Mouse (Mus musculus): Measurements from ENCODE around the gene Trpm7. TPM values are rescaled to one million over a fixed set of nuclear protein-coding genes. Genes with fewer than 3 reads are reported as not detected.

The Trpm7 gene
- polyA plus RNA-seq, 1 experiment: 5.9 TPM

DNA sequence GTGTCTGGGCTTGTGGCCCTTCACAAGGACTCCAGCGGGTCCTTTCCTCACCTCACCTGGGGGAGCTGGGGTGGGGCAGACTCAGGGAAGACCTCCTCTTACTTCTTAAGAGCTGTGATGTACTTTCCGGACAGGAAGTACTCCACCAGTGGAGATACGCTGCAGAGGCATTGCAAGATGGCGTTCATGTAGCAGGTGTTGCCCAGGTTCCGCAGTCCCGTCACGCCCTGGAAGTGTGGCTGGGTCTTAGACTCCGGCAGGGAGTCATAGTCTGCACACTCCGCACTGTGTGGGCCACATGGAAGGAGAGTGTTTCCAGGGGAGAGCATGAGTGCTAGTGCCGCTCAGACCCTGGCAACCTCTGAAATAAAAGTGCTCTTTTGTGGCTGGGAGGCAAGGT, 95.7 kb downstream of the Trpm7 start:
- no peaks in the 10 kb centered on the region for H3K36me3 ChIP-seq (ENCODE audit: control insufficient read depth, insufficient read depth)
- H3K4me2 ChIP-seq (ENCODE audit: low read depth): no peak overlapping the region
- TF ChIP-seq CEBPB (IDR thresholded peaks at IDR 0.05; ENCODE audit: insufficient read depth, poor library complexity, severe bottlenecking) (no peak), REST (IDR thresholded peaks at IDR 0.05; ENCODE audit: insufficient read depth, insufficient read length) (no peak), MYOD1 (IDR thresholded peaks at IDR 0.05; ENCODE audit: control insufficient read depth in 1 of 3, insufficient read length in 2 of 3, low read depth in 2 of 3) (no peak), MAX (IDR thresholded peaks at IDR 0.05; ENCODE audit: low read depth) (no peak)
- H3ac ChIP-seq (ENCODE audit: control insufficient read depth, insufficient read length): no peak overlapping the region
- H3K4me3 ChIP-seq: no peak overlapping the region
- no peaks in the 10 kb centered on the region for H3K79me2 ChIP-seq (ENCODE audit: control insufficient read depth, insufficient read depth)
- no peaks in the 10 kb centered on the region for H3K27me3 ChIP-seq (ENCODE audit: control insufficient read depth, insufficient read depth, insufficient read length)

DNA sequence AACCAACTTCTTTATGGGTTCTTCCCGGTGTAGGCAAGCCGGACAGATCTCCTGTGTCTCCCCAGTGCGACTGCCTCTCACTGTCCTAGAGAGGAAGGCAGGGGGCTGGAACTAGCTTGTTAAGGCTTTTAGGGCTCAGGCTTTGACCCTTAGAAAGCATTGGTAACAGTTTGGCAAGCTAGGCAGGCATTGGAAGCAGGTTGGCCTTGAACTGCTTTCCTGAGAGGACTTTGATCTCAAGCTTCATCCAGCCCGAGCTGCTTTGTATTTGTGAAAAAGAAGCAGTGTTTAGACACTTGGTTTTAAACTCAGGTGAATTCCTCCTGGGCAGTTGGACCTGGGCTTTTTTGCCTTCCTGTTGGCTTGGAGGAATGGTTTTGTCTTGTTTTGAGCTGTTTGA, 97.2 kb downstream of the Trpm7 start:
- H3ac ChIP-seq (ENCODE audit: control insufficient read depth, insufficient read length): no peak overlapping the region
- TF ChIP-seq MYOD1 (IDR thresholded peaks at IDR 0.05; ENCODE audit: control insufficient read depth in 1 of 3, insufficient read length in 2 of 3, low read depth in 2 of 3) (no peak), MAX (IDR thresholded peaks at IDR 0.05; ENCODE audit: low read depth) (no peak), E2F4 (IDR thresholded peaks at IDR 0.05; ENCODE audit: insufficient read depth) (no peak), CEBPB (IDR thresholded peaks at IDR 0.05; ENCODE audit: insufficient read depth, poor library complexity, severe bottlenecking) (no peak)
- no peaks in the 10 kb centered on the region for H3K79me2 ChIP-seq (ENCODE audit: control insufficient read depth, insufficient read depth)
- H3K4me2 ChIP-seq (ENCODE audit: low read depth): no peak overlapping the region
- no peaks in the 10 kb centered on the region for H3K27me3 ChIP-seq (ENCODE audit: control insufficient read depth, insufficient read depth, insufficient read length)
- H3K36me3 ChIP-seq (ENCODE audit: control insufficient read depth, insufficient read depth): no peaks in the 10 kb centered on the region
- H3K4me3 ChIP-seq: no peak overlapping the region

DNA sequence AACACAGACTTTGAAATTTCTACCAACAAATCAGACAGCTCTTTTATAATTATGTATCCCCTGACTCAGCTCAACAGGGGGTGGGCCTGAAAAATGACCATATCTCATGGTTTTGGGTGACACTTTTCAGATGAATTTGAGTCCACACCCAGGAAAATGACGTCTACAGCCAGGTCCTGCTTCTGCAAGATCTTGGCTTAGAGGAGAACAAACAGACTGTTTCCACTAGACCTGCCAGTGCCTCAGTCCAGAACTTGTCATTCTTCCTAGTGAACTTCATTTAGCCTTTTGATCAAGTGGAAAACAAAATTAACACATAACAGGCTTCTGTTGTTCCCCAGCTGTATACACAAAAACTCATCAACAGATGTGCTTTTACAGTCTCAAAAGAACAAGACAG, 99.6 kb downstream of the Trpm7 start:
- no peak for TF ChIP-seq REST (IDR thresholded peaks at IDR 0.05; ENCODE audit: insufficient read depth, insufficient read length)
- no peak for TF ChIP-seq MYOG (IDR thresholded peaks at IDR 0.05; ENCODE audit: control insufficient read depth in 1 of 3, insufficient read depth in 1 of 3, insufficient read length in 2 of 3, low read depth in 2 of 3)
- TF ChIP-seq SRF (IDR thresholded peaks at IDR 0.05; ENCODE audit: control insufficient read depth, insufficient read length, low read depth): no peak
- no peak for TF ChIP-seq CEBPB (IDR thresholded peaks at IDR 0.05; ENCODE audit: insufficient read depth, poor library complexity, severe bottlenecking)
- no peak for TF ChIP-seq TCF3 (IDR thresholded peaks at IDR 0.05; ENCODE audit: insufficient read length, low read depth)
- H3ac ChIP-seq (ENCODE audit: control insufficient read depth, insufficient read length): no peak overlapping the region
- no peaks in the 10 kb centered on the region for H3K36me3 ChIP-seq (ENCODE audit: control insufficient read depth, insufficient read depth)
- H3K4me3 ChIP-seq: no peak overlapping the region
- no peak overlapping the region for H3K4me2 ChIP-seq (ENCODE audit: low read depth)
- H3K79me2 ChIP-seq (ENCODE audit: control insufficient read depth, insufficient read depth): no peaks in the 10 kb centered on the region
- no peaks in the 10 kb centered on the region for H3K27me3 ChIP-seq (ENCODE audit: control insufficient read depth, insufficient read depth, insufficient read length)

DNA sequence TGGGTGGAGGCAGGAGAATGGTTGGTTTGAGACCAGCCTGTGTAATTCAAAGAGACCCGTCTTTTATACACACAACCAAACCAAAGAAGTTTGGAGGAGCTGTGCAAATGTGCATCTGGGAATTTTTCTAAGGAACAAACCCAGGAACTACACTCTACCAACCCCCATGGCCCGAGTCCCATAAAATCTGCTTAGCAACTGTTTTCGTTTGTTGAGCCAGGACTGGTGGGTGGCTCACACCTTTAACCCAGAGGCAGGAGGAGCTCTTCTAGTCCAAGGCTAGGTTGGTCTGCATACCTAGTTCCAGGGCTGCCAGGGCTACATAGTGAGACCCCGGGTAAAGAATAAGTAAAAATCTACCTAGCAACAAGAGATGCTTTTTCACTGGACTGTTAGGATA, 100.1 kb downstream of the Trpm7 start:
- Histone ChIP-seq H3K79me2 (ENCODE audit: control insufficient read depth, insufficient read depth) (no peaks in the 10 kb centered on the region), H3ac (ENCODE audit: control insufficient read depth, insufficient read length) (no peak overlapping the region), H3K36me3 (ENCODE audit: control insufficient read depth, insufficient read depth) (no peaks in the 10 kb centered on the region), H3K4me2 (ENCODE audit: low read depth) (no peak overlapping the region), H3K27me3 (ENCODE audit: control insufficient read depth, insufficient read depth, insufficient read length) (no peaks in the 10 kb centered on the region), H3K4me3 (no peak overlapping the region)
- TF ChIP-seq POLR2A (IDR thresholded peaks at IDR 0.05; ENCODE audit: insufficient read length, low read depth) (no peak), CEBPB (IDR thresholded peaks at IDR 0.05; ENCODE audit: insufficient read depth, poor library complexity, severe bottlenecking) (no peak), USF1 (IDR thresholded peaks at IDR 0.05; ENCODE audit: low read depth) (no peak), MYOD1 (IDR thresholded peaks at IDR 0.05; ENCODE audit: control insufficient read depth in 1 of 3, insufficient read length in 2 of 3, low read depth in 2 of 3) (no peak), MYOG (IDR thresholded peaks at IDR 0.05; ENCODE audit: control insufficient read depth in 1 of 3, insufficient read depth in 1 of 3, insufficient read length in 2 of 3, low read depth in 2 of 3) (no peak), MAX (IDR thresholded peaks at IDR 0.05; ENCODE audit: low read depth) (no peak), TCF3 (IDR thresholded peaks at IDR 0.05; ENCODE audit: insufficient read length, low read depth) (no peak), REST (IDR thresholded peaks at IDR 0.05; ENCODE audit: insufficient read depth, insufficient read length) (no peak), E2F4 (IDR thresholded peaks at IDR 0.05; ENCODE audit: insufficient read depth) (no peak), TCF12 (IDR thresholded peaks at IDR 0.05; ENCODE audit: insufficient read depth, poor library complexity, severe bottlenecking) (no peak), SRF (IDR thresholded peaks at IDR 0.05; ENCODE audit: control insufficient read depth, insufficient read length, low read depth) (no peak), POLR2AphosphoS2 (IDR thresholded peaks at IDR 0.05; ENCODE audit: insufficient read length, low read depth) (no peak)

DNA sequence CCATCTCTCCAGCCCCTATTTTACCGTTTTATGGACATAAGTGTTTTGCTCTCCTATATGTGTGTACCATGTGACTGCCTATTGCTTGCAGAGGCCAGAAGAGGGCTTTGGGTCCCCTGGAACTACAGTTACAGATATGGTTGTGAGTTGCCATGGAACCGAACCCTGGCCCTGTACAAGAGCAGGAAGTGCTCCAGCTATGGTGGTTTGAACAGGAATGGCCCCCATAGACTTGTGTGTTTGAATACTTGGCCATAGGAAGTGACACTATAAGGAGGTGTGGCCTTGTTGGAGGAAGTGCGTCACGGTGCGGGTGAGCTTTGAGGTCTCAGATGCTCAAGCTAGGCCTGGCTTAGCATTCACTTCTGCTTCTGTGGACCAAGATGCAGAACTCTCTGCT, 103.8 kb downstream of the Trpm7 start:
- H3ac ChIP-seq (ENCODE audit: control insufficient read depth, insufficient read length): no peak overlapping the region
- H3K4me3 ChIP-seq: no peak overlapping the region
- H3K27me3 ChIP-seq (ENCODE audit: control insufficient read depth, insufficient read depth, insufficient read length): no peaks in the 10 kb centered on the region
- H3K79me2 ChIP-seq (ENCODE audit: control insufficient read depth, insufficient read depth): no peaks in the 10 kb centered on the region
- TF ChIP-seq SRF (IDR thresholded peaks at IDR 0.05; ENCODE audit: control insufficient read depth, insufficient read length, low read depth) (no peak), CEBPB (IDR thresholded peaks at IDR 0.05; ENCODE audit: insufficient read depth, poor library complexity, severe bottlenecking) (no peak), E2F4 (IDR thresholded peaks at IDR 0.05; ENCODE audit: insufficient read depth) (no peak), POLR2A (IDR thresholded peaks at IDR 0.05; ENCODE audit: insufficient read length, low read depth) (no peak), POLR2AphosphoS2 (IDR thresholded peaks at IDR 0.05; ENCODE audit: insufficient read length, low read depth) (no peak), TCF12 (IDR thresholded peaks at IDR 0.05; ENCODE audit: insufficient read depth, poor library complexity, severe bottlenecking) (no peak), TCF3 (IDR thresholded peaks at IDR 0.05; ENCODE audit: insufficient read length, low read depth) (no peak)
- H3K4me2 ChIP-seq (ENCODE audit: low read depth): no peak overlapping the region
- no peaks in the 10 kb centered on the region for H3K36me3 ChIP-seq (ENCODE audit: control insufficient read depth, insufficient read depth)

All from myocyte (in vitro differentiated cells).